8 mouse cellular contexts compared by ENCODE assay signal in genomic region chr4:133649989-133650699, GRCm38 (mm10). TPM values are rescaled to one million over a fixed set of nuclear protein-coding genes. Genes with fewer than 3 reads are reported as not detected.
DNase-seq lines count a peak whose midpoint lies in the region; ATAC-seq and TF ChIP-seq lines count a peak whose summit lies in the region.

Gene Zdhhc18, minus strand, starts transcription at chr4:133650154.

- peaks cover 7% of the 10 kb centered on the region; the same call in 1 of the 2 replicates for H3K9me3 ChIP-seq in embryonic facial prominence, embryonic 13.5 days
- no peaks in the 10 kb centered on the region for H3K9me3 ChIP-seq in limb, embryonic 15.5 days
- H3K9me3 ChIP-seq in midbrain, embryonic 16.5 days (replicated peaks; ENCODE audit: control insufficient read depth, low read length, poor library complexity, severe bottlenecking) = no peaks in the 10 kb centered on the region

- peak; percentile 75 for TF ChIP-seq POLR2A in heart, adult 2 months (IDR thresholded peaks at IDR 0.05; ENCODE audit: insufficient read depth, low read depth, low read length)
- no peak for TF ChIP-seq POLR2A in kidney, adult 2 months (IDR thresholded peaks at IDR 0.05; ENCODE audit: low read depth, low read length)

- peak; percentile 87 for DNase-seq in CD4-positive helper T cell, adult 2 months (ENCODE audit: low read depth, low spot score)
- DNase-seq in adrenal gland, postnatal 36 days = peak; percentile 83 to 85
- DNase-seq in heart, adult 2 months = peak; percentile 84 to 88
- peak; percentile 91 for DNase-seq in kidney, adult 2 months
- peak; percentile 85 to 92 for DNase-seq in spleen, postnatal 4 days (ENCODE audit: low spot score in 2 of 2)

- 36% methylated on average over 7 of the region's 7 CpGs for WGBS in embryonic facial prominence, embryonic 13.5 days
- 26% methylated on average over 7 of the region's 7 CpGs for WGBS in heart, adult 2 months
- 25% methylated on average over 7 of the region's 7 CpGs for WGBS in kidney, adult 2 months
- 38% methylated on average over 7 of the region's 7 CpGs for WGBS in limb, embryonic 15.5 days
- WGBS in midbrain, embryonic 16.5 days = 40% methylated on average over 7 of the region's 7 CpGs

- TF ChIP-seq CTCF in heart, adult 2 months (IDR thresholded peaks at IDR 0.05) = peak; percentile 86
- TF ChIP-seq CTCF in kidney, adult 2 months (conservative IDR thresholded peaks at IDR 0.05; ENCODE audit: insufficient read depth, insufficient read length, low read depth, low read length) = peak; percentile 95

- H3K79me2 ChIP-seq in heart, adult 2 months (replicated peaks; ENCODE audit: control insufficient read depth, insufficient read depth, low read length) = no peaks in the 10 kb centered on the region

- peak; percentile 83; the same call in 1 of the 2 replicates for TF ChIP-seq EP300 in heart, adult 2 months (IDR thresholded peaks at IDR 0.05; ENCODE audit: insufficient read depth, low read depth, low read length)

- H3K27ac ChIP-seq in embryonic facial prominence, embryonic 13.5 days = peak within 1 kb of the TSS; percentile 33; the same call in 1 of the 2 replicates
- H3K27ac ChIP-seq in heart, adult 2 months = peak within 1 kb of the TSS; percentile 81
- H3K27ac ChIP-seq in kidney, adult 2 months (ENCODE audit: insufficient read depth, low read depth, low read length) = peak within 1 kb of the TSS; percentile 5; the same call in 1 of the 2 replicates
- peak within 1 kb of the TSS; percentile 44; the same call in 1 of the 2 replicates for H3K27ac ChIP-seq in limb, embryonic 15.5 days
- H3K27ac ChIP-seq in midbrain, embryonic 16.5 days (ENCODE audit: low read length) = no peak within 1 kb of the TSS

- peak within 1 kb of the TSS; percentile 29 for H3K4me3 ChIP-seq in embryonic facial prominence, embryonic 13.5 days
- peak within 1 kb of the TSS; percentile 51 for H3K4me3 ChIP-seq in heart, adult 2 months
- H3K4me3 ChIP-seq in kidney, adult 2 months (ENCODE audit: insufficient read depth, low read depth, low read length) = peak within 1 kb of the TSS; percentile 43
- peak within 1 kb of the TSS; percentile 31 for H3K4me3 ChIP-seq in limb, embryonic 15.5 days
- peak within 1 kb of the TSS; percentile 12; the same call in 1 of the 2 replicates for H3K4me3 ChIP-seq in midbrain, embryonic 16.5 days (ENCODE audit: low read depth, low read length)

- H3K4me1 ChIP-seq in embryonic facial prominence, embryonic 13.5 days = no peaks in the 10 kb centered on the region
- H3K4me1 ChIP-seq in heart, adult 2 months (ENCODE audit: control insufficient read depth, insufficient read depth, low read length) = no peaks in the 10 kb centered on the region; the same call in 1 of the 2 replicates
- no peaks in the 10 kb centered on the region for H3K4me1 ChIP-seq in kidney, adult 2 months (ENCODE audit: control insufficient read depth, insufficient read depth, low read length)
- H3K4me1 ChIP-seq in limb, embryonic 15.5 days = 0 out of 2 replicates have a peak, but pooled peaks cover 4% of the 10 kb centered on the region
- H3K4me1 ChIP-seq in midbrain, embryonic 16.5 days (ENCODE audit: control insufficient read depth, insufficient read depth, low read length) = no peaks in the 10 kb centered on the region

- 0 out of 2 replicates have a peak within 1 kb of the TSS, but pooled peaks have one; percentile 49 for H3K9ac ChIP-seq in embryonic facial prominence, embryonic 13.5 days
- H3K9ac ChIP-seq in heart, adult 2 months (ENCODE audit: low read depth, low read length) = peak within 1 kb of the TSS; percentile 82
- no peak within 1 kb of the TSS for H3K9ac ChIP-seq in limb, embryonic 15.5 days
- H3K9ac ChIP-seq in midbrain, embryonic 16.5 days (ENCODE audit: low read depth, low read length) = no peak within 1 kb of the TSS

- intact Hi-C loops in heart, adult 2 months (cut with DNase I) = loop anchor here (1.0 to 5.0 kb wide), 3 partner anchors 17 to 57 kb away; no protein-coding TSS in a partner anchor

- H3K4me2 ChIP-seq in embryonic facial prominence, embryonic 13.5 days = peak within 1 kb of the TSS; percentile 49
- peak within 1 kb of the TSS; percentile 39 for H3K4me2 ChIP-seq in limb, embryonic 15.5 days
- H3K4me2 ChIP-seq in midbrain, embryonic 16.5 days (ENCODE audit: low read length) = peak within 1 kb of the TSS; percentile 44

- H3K27me3 ChIP-seq in embryonic facial prominence, embryonic 13.5 days = no peaks in the 10 kb centered on the region
- H3K27me3 ChIP-seq in heart, adult 2 months (ENCODE audit: control insufficient read depth, insufficient read depth, low read length) = no peaks in the 10 kb centered on the region
- no peaks in the 10 kb centered on the region for H3K27me3 ChIP-seq in kidney, adult 2 months (replicated peaks; ENCODE audit: control insufficient read depth, insufficient read depth, low read length)
- H3K27me3 ChIP-seq in limb, embryonic 15.5 days = no peaks in the 10 kb centered on the region
- no peaks in the 10 kb centered on the region for H3K27me3 ChIP-seq in midbrain, embryonic 16.5 days (ENCODE audit: control insufficient read depth, insufficient read depth, low read depth, low read length)

- no peaks in the 10 kb centered on the region for H3K36me3 ChIP-seq in embryonic facial prominence, embryonic 13.5 days
- no peaks in the 10 kb centered on the region for H3K36me3 ChIP-seq in heart, adult 2 months (ENCODE audit: control insufficient read depth, insufficient read depth, low read length)
- H3K36me3 ChIP-seq in kidney, adult 2 months (ENCODE audit: control insufficient read depth, insufficient read depth, low read length) = no peaks in the 10 kb centered on the region
- no peaks in the 10 kb centered on the region for H3K36me3 ChIP-seq in limb, embryonic 15.5 days
- no peaks in the 10 kb centered on the region for H3K36me3 ChIP-seq in midbrain, embryonic 16.5 days (ENCODE audit: control insufficient read depth, insufficient read depth, low read length)

- no peak for ATAC-seq in embryonic facial prominence, embryonic 13.5 days (ENCODE audit: insufficient number of reproducible peaks, insufficient read depth, low FRiP score, low TSS enrichment, low read depth)
- no peak for ATAC-seq in limb, embryonic 15.5 days (ENCODE audit: insufficient number of reproducible peaks, low FRiP score, low TSS enrichment, low read depth)
- peak; percentile 56; the same call in 1 of the 2 replicates for ATAC-seq in midbrain, embryonic 16.5 days

RNA-seq across cellular contexts. Expression of gene Zdhhc18, which starts in this region (rescaled TPM):
- 10 to 100 TPM; 15.2 to 24.9 TPM for total RNA-seq in adrenal gland, postnatal 36 days (2021)
- 3.9 and 4.2 TPM in 2 replicates for polyA plus RNA-seq in embryonic facial prominence, embryonic 13.5 days (2015; fragmentation: Nextera tagmentation; extraction: Ambion mirVana)
- total RNA-seq in heart, adult 2 months (2021) = 10 to 100 TPM; 21.3 to 27.7 TPM
- 37.3 and 40.1 TPM in 2 replicates for polyA plus RNA-seq in heart, adult 2 months (2012; rRNA removed)
- 28.7 and 31.6 TPM in 2 replicates for polyA plus RNA-seq in kidney, adult 2 months (2012; rRNA removed)
- polyA plus RNA-seq in limb, embryonic 15.5 days (2015; fragmentation: Nextera tagmentation; extraction: Ambion mirVana) = 2.9 and 3.6 TPM in 2 replicates
- polyA plus RNA-seq in midbrain, embryonic 16.5 days (2015; fragmentation: Nextera tagmentation; extraction: Ambion mirVana) = 3.5 and 4.7 TPM in 2 replicates

Comparison
In these comparisons a context has a peak if more than half of its experiments do, and no peak if none do; other contexts are left out.
1. H3K9ac ChIP-seq: peak in embryonic facial prominence, embryonic 13.5 days (single experiment) and heart, adult 2 months (single experiment); none in limb, embryonic 15.5 days (single experiment) and midbrain, embryonic 16.5 days (single experiment).
2. Peak in every context shown above with its lines, with median percentiles within 50 percentile points of each other: DNase-seq, H3K4me2 ChIP-seq and H3K4me3 ChIP-seq.